Mouse (Mus musculus): ENCODE data around the gene Msx1. TPM values are rescaled to one million over a fixed set of nuclear protein-coding genes. Genes with fewer than 3 reads are reported as not detected.
"Not testable (repeated sequence)": the region's sequence is repeated elsewhere in the genome, so short reads cannot be mapped to it uniquely, and the experiment has no call there.

The Msx1 gene
- polyA plus RNA-seq, 1 experiment from 2014 or later = 13.2 TPM

GRCm38 (mm10) chr5:37835590-37836266 is 11.3 kb upstream of the Msx1 start:
- CTCF ChIA-PET = no interaction called here
- in situ Hi-C loops (cut with MboI; ENCODE audit: low pct_unique_long_range_greater_than_20kb) = no loop called here
- ATAC-seq (peak; percentile 6), DNase-seq (ENCODE audit: low read depth, low spot score) (no peak)
- POLR2A ChIA-PET = no interaction called here
- no peak for TF ChIP-seq CTCF (IDR thresholded peaks at IDR 0.05)
- no peaks in the 10 kb centered on the region for H3K27me3 ChIP-seq

DNA sequence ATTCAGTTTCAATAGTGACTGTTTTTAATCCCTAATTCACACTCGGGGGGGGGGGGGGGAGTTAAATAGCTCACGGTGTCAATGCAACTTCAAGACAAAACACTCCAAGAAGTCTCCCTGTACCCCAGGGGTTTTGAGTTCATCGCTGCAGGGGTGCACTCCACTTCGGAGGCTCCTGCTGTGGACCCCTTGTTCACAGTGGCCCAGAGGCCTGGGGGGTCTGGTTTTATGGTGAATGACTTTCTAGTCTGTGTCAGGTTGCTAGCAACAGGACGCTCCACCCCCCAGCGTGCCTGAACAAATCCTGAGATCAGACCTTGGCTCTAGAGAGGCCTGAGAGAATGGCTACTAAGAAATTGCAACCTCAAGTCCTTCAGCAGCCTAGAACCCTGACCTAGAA is 8.4 kb upstream of the Msx1 start:
- H3K27me3 ChIP-seq = no peaks in the 10 kb centered on the region
- POLR2A ChIA-PET = interaction anchor here (1.3 kb wide), 1 partner anchor 10 kb away, joined by 5 read pairs; no protein-coding TSS in a partner anchor
- CTCF ChIA-PET = no interaction called here
- DNase-seq (ENCODE audit: low read depth, low spot score) (no peak), ATAC-seq (no peak)
- no peak for TF ChIP-seq CTCF (IDR thresholded peaks at IDR 0.05)
- in situ Hi-C loops (cut with MboI; ENCODE audit: low pct_unique_long_range_greater_than_20kb) = loop anchor here (5.0 kb wide), 1 partner anchor 35 kb away; no protein-coding TSS in a partner anchor

DNA sequence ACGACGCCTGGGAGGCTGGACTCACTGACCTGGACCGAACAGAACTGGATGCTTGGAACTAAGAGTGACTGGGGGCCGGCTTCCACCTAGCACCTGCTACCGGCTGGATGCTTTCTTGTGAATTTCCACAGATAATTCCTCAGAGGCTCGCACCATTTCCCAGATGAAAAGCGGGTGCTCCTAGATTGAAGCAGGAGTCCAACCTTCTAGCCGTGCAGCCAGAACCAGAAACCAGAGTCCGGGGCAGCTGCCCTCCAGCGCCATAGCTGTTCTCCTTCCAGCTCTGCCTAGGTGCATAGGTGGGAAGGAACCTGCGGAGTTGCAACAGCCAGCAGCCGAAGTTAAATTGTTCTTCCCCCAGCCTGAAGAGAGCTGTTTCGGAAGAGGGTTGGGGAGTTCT is 7.6 kb upstream of the Msx1 start:
- no peak for TF ChIP-seq CTCF (IDR thresholded peaks at IDR 0.05)
- ChIA-PET POLR2A (interaction anchor here (1.3 kb wide), 1 partner anchor 9 kb away, joined by 5 read pairs; no protein-coding TSS in a partner anchor), CTCF (no interaction called here)
- in situ Hi-C loops (cut with MboI; ENCODE audit: low pct_unique_long_range_greater_than_20kb) = loop anchor here (5.0 kb wide), 1 partner anchor 35 kb away; no protein-coding TSS in a partner anchor
- no peak for ATAC-seq
- no peaks in the 10 kb centered on the region for H3K27me3 ChIP-seq
- DNase-seq (ENCODE audit: low read depth, low spot score) = no peak

GRCm38 (mm10) chr5:37830436-37830835 is 6.1 kb upstream of the Msx1 start:
- H3K27me3 ChIP-seq, CTCF ChIA-PET: not testable (repeated sequence)
- POLR2A ChIA-PET = interaction anchor here (0.6 kb wide), 1 partner anchor 176 kb away, joined by 4 read pairs; no protein-coding TSS in a partner anchor
- DNase-seq (ENCODE audit: low read depth, low spot score) (peak; percentile 37), ATAC-seq (peak; percentile 18)
- in situ Hi-C loops (cut with MboI; ENCODE audit: low pct_unique_long_range_greater_than_20kb) = loop anchor here (5.0 kb wide), 1 partner anchor 37 kb away; no protein-coding TSS in a partner anchor

DNA sequence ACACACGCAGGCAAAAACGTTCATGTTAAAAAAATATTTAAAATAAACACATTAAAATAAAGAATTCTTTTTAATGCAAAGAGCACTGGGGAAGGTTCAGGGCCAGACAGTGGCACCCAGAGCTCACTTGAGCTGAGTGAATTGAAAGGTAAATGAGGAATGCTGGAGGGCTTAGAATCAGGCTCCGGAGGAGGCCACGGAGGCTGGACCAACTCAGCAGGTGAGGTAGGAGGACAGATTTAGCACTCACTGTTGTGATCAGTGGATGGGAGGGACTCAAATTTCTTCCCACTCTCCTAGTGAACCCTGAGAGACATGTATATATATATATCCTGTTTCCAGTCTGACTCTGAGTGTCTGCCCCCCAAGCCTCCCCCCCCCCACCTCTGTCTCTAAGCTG is 5.5 kb upstream of the Msx1 start:
- in situ Hi-C loops (cut with MboI; ENCODE audit: low pct_unique_long_range_greater_than_20kb) = loop anchor here (5.0 kb wide), 1 partner anchor 37 kb away; no protein-coding TSS in a partner anchor
- H3K27me3 ChIP-seq = no peaks in the 10 kb centered on the region
- CTCF ChIA-PET = interaction anchor here (1.1 kb wide), 1 partner anchor 262 kb away, joined by 3 read pairs; no protein-coding TSS in a partner anchor
- DNase-seq (ENCODE audit: low read depth, low spot score) = no peak
- no peak for TF ChIP-seq CTCF (IDR thresholded peaks at IDR 0.05)
- ATAC-seq = no peak
- POLR2A ChIA-PET = no interaction called here

GRCm38 (mm10) chr5:37829296-37829670 is 4.9 kb upstream of the Msx1 start:
- in situ Hi-C loops (cut with MboI; ENCODE audit: low pct_unique_long_range_greater_than_20kb) = no loop called here
- ATAC-seq (no peak), DNase-seq (ENCODE audit: low read depth, low spot score) (no peak)
- POLR2A ChIA-PET = interaction anchor here (0.6 kb wide), 2 partner anchors 120 to 271 kb away, joined by 3 to 4 read pairs; no protein-coding TSS in a partner anchor
- no peak for TF ChIP-seq CTCF (IDR thresholded peaks at IDR 0.05)
- H3K27me3 ChIP-seq = no peaks in the 10 kb centered on the region
- CTCF ChIA-PET = interaction anchor here (1.1 kb wide), 1 partner anchor 262 kb away, joined by 3 read pairs; no protein-coding TSS in a partner anchor

DNA sequence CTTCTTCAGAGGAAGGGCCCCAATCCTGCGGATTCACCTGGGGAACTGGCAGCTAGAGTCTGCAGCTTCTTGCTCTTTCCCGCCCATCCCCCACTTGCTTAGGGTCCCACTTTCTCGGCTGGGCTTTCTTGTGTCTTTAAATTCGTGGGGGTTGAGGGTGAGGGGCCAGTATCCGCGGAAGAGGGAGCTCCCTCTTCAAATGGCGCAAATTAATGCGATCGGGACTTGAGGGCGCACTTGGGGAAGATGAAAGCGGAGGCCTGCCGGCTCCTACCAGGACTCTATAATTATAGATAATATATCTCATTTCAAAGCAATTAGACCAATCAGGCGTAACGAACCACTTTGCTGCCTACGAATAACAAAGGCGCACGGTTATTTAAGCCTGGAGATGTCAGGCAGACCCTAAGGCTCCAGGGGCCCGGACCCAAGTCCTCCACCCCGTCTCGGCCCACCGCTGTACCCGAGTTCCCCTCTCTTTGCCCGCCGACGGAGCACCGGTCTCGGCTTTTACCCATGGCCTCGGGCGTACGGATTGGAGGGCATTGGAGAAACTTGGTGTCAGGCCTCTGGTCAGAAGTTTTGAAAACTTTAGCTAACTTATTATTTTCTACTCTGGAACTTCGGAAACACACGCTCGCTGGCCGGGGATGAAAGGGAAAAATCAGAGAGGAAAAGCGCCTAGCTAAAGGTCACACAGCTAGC is 4.4 kb upstream of the Msx1 start:
- H3K27me3 ChIP-seq = no peaks in the 10 kb centered on the region
- ChIA-PET CTCF (interaction anchor here (1.1 kb wide), 1 partner anchor 263 kb away, joined by 3 read pairs; no protein-coding TSS in a partner anchor), POLR2A (no interaction called here)
- no peak for DNase-seq (ENCODE audit: low read depth, low spot score)
- ATAC-seq = no peak
- no peak for TF ChIP-seq CTCF (IDR thresholded peaks at IDR 0.05)
- in situ Hi-C loops (cut with MboI; ENCODE audit: low pct_unique_long_range_greater_than_20kb) = no loop called here

- H3K27me3 ChIP-seq = no peaks in the 10 kb centered on the region
- DNase-seq (ENCODE audit: low read depth, low spot score) (no peak), ATAC-seq (no peak)
- POLR2A ChIA-PET = no interaction called here
- CTCF ChIA-PET = no interaction called here
- in situ Hi-C loops (cut with MboI; ENCODE audit: low pct_unique_long_range_greater_than_20kb) = no loop called here
- no peak for TF ChIP-seq CTCF (IDR thresholded peaks at IDR 0.05)
These were observed 3.6 kb upstream of the Msx1 start for GRCm38 (mm10) chr5:37828001-37828400.

GRCm38 (mm10) chr5:37827626-37827950 is 3.2 kb upstream of the Msx1 start:
- in situ Hi-C loops (cut with MboI; ENCODE audit: low pct_unique_long_range_greater_than_20kb) = no loop called here
- no peak for ATAC-seq
- TF ChIP-seq CTCF (IDR thresholded peaks at IDR 0.05) = no peak
- H3K27me3 ChIP-seq = no peaks in the 10 kb centered on the region
- ChIA-PET POLR2A (no interaction called here), CTCF (no interaction called here)
- DNase-seq (ENCODE audit: low read depth, low spot score) = no peak

- TF ChIP-seq CTCF (IDR thresholded peaks at IDR 0.05) = no peak
- ChIA-PET POLR2A (no interaction called here), CTCF (no interaction called here)
- in situ Hi-C loops (cut with MboI; ENCODE audit: low pct_unique_long_range_greater_than_20kb) = no loop called here
- ATAC-seq (no peak), DNase-seq (ENCODE audit: low read depth, low spot score) (no peak)
- no peaks in the 10 kb centered on the region for H3K27me3 ChIP-seq
These were observed 2.6 kb upstream of the Msx1 start for GRCm38 (mm10) chr5:37826706-37827625.

Data from Patski (cell line).